ENCODE assay signal across 9 mouse cellular contexts in genomic region chr9:65101686-65102376, GRCm38 (mm10). TPM values are rescaled to one million over a fixed set of nuclear protein-coding genes. Genes with fewer than 3 reads are reported as not detected.
DNase-seq lines count a peak whose midpoint lies in the region; ATAC-seq and TF ChIP-seq lines count a peak whose summit lies in the region.
"Had no signal": no experiment of that assay in that cellular context is flagged by ENCODE, and none has a peak within 500 bp of the region (broad histone marks: within the 10 kb centered on the region; RNA-seq: fewer than 3 reads in every experiment).

No protein-coding gene starts in this region.

- H3K27me3 ChIP-seq in hindbrain, embryonic 16.5 days (replicated peaks; ENCODE audit: control insufficient read depth, insufficient read depth, low read length) = no peaks in the 10 kb centered on the region
- H3K27me3 ChIP-seq in liver, embryonic 15.5 days = peaks cover 62% of the 10 kb centered on the region

- DNase-seq in left cerebral cortex, adult 2 months (ENCODE audit: extremely low spot score in 1 of 2, low spot score in 2 of 2) = peak; percentile 28 to 41
- no peak for DNase-seq in left cerebral cortex, adult 9 months (ENCODE audit: low spot score in 2 of 2)
- DNase-seq in cerebellum, postnatal 14 days = peak; percentile 40 to 61
- DNase-seq in frontal cortex, postnatal 36 days (ENCODE audit: low spot score in 2 of 2) = peak; percentile 30
- peak; percentile 51 for DNase-seq in ovary, adult 18-20 months (ENCODE audit: low spot score)

- WGBS in hindbrain, embryonic 16.5 days = under 1% methylated on average over 39 of the region's 39 CpGs
- under 1% methylated on average over 39 of the region's 39 CpGs for WGBS in liver, embryonic 15.5 days (ENCODE audit: insufficient replicate concordance)

- H3K9me3 ChIP-seq in hindbrain, embryonic 16.5 days (ENCODE audit: control insufficient read depth, low read length) = no peaks in the 10 kb centered on the region; the same call in 1 of the 2 replicates
- H3K9me3 ChIP-seq in liver, embryonic 15.5 days (replicated peaks) = no peaks in the 10 kb centered on the region

- peak overlapping the region; percentile 70 for H3K4me2 ChIP-seq in hindbrain, embryonic 16.5 days (ENCODE audit: low read length)
- peak overlapping the region; percentile 67 for H3K4me2 ChIP-seq in liver, embryonic 15.5 days

- peak overlapping the region; percentile 68 for H3K4me3 ChIP-seq in left cerebral cortex, adult 2 months
- H3K4me3 ChIP-seq in hindbrain, embryonic 16.5 days (ENCODE audit: low read length) = peak overlapping the region; percentile 87
- peak overlapping the region; percentile 58 for H3K4me3 ChIP-seq in liver, embryonic 15.5 days (replicated peaks)

- ATAC-seq in hindbrain, embryonic 16.5 days = peak; percentile 59
- ATAC-seq in liver, embryonic 15.5 days (ENCODE audit: insufficient read depth) = peak; percentile 76
- no peak for ATAC-seq in megakaryocyte progenitor cell, adult 5-6 weeks (replicated peaks; ENCODE audit: poor library complexity)
- ATAC-seq: Patski had no signal

- TF ChIP-seq CTCF in left cerebral cortex, adult 2 months (IDR thresholded peaks at IDR 0.05) = no peak

- no peaks in the 10 kb centered on the region for H3K36me3 ChIP-seq in hindbrain, embryonic 16.5 days (ENCODE audit: control insufficient read depth, insufficient read depth, low read length)
- no peaks in the 10 kb centered on the region for H3K36me3 ChIP-seq in liver, embryonic 15.5 days (replicated peaks)

- H3K27ac ChIP-seq in left cerebral cortex, adult 2 months = peak overlapping the region; percentile 86
- H3K27ac ChIP-seq in hindbrain, embryonic 16.5 days (ENCODE audit: low read depth, low read length) = peak overlapping the region; percentile 93
- H3K27ac ChIP-seq in liver, embryonic 15.5 days (replicated peaks) = peak overlapping the region; percentile 83

- H3K9ac ChIP-seq in hindbrain, embryonic 16.5 days (ENCODE audit: low read depth, low read length) = peak overlapping the region; percentile 95
- peak overlapping the region; percentile 39 for H3K9ac ChIP-seq in liver, embryonic 15.5 days

- H3K4me1 ChIP-seq in hindbrain, embryonic 16.5 days (ENCODE audit: control insufficient read depth, insufficient read depth, low read depth, low read length) = peaks cover 15% of the 10 kb centered on the region
- H3K4me1 ChIP-seq in liver, embryonic 15.5 days (replicated peaks) = peaks cover 20% of the 10 kb centered on the region

- intact Hi-C loops in left cerebral cortex, adult 2 months (cut with DNase I) = no loop called here

RNA-seq across cellular contexts. Expression of gene Igdcc4, which starts 0.5 kb away (rescaled TPM):
- 10 to 100 TPM; 31.8 to 33.7 TPM for total RNA-seq in left cerebral cortex, adult 2 months (2021)
- 12.8 and 17.7 TPM in 2 replicates for polyA plus RNA-seq in hindbrain, embryonic 16.5 days (2015; fragmentation: Nextera tagmentation; extraction: Ambion mirVana)
- polyA plus RNA-seq in liver, embryonic 15.5 days (2015; fragmentation: Nextera tagmentation; extraction: Ambion mirVana) = 6.3 and 8.1 TPM in 2 replicates
- total RNA-seq in megakaryocyte progenitor cell, adult 5-6 weeks (2015) = 0.02 TPM in 1 of 2 replicates, not detected in the other
- total RNA-seq in megakaryocyte progenitor cell, adult 5-6 weeks (2017) = under 0.01 and 0.07 TPM in 2 replicates

RNA-seq across cellular contexts. Expression of gene Igdcc3, which starts 39.2 kb away (rescaled TPM):
- total RNA-seq in left cerebral cortex, adult 2 months (2021) = 1 to 10 TPM; 2.0 to 2.5 TPM
- polyA plus RNA-seq in hindbrain, embryonic 16.5 days (2015; fragmentation: Nextera tagmentation; extraction: Ambion mirVana) = 4.4 and 9.0 TPM in 2 replicates
- 0.07 and 0.08 TPM in 2 replicates for polyA plus RNA-seq in liver, embryonic 15.5 days (2015; fragmentation: Nextera tagmentation; extraction: Ambion mirVana)
- not detected in 2 replicates for total RNA-seq in megakaryocyte progenitor cell, adult 5-6 weeks (2015)
- not detected in 2 replicates for total RNA-seq in megakaryocyte progenitor cell, adult 5-6 weeks (2017)
- polyA plus RNA-seq: Patski had no signal

Comparison
In these comparisons a context has a peak if more than half of its experiments do, and no peak if none do; other contexts are left out.
1. DNase-seq: peak in left cerebral cortex, adult 2 months (2 of 2), cerebellum, postnatal 14 days (2 of 2), frontal cortex, postnatal 36 days (2 of 2) and ovary, adult 18-20 months (single experiment); none in left cerebral cortex, adult 9 months (0 of 2).
2. RNA of gene Igdcc4, which starts 0.5 kb away (total RNA-seq): 31.8 to 33.7 TPM in left cerebral cortex, adult 2 months; under 0.01 to 0.07 TPM in megakaryocyte progenitor cell, adult 5-6 weeks; every median in the first group is over 10 times any median in the second.
3. Peak in every context shown above with its lines, with median percentiles within 50 percentile points of each other: H3K27ac ChIP-seq and H3K4me3 ChIP-seq.